Mouse (Mus musculus) cortical plate, adult 2 months (tissue): ENCODE data around the gene Med13l. TPM values are rescaled to one million over a fixed set of nuclear protein-coding genes. Genes with fewer than 3 reads are reported as not detected.

ENCODE experiments used
- H3K27ac ChIP-seq: fragments of 200-500 bp; 2 replicates; pipeline ENCODE4 v1.5.1; 2012; ENCODE audit warnings: low read length, control low read depth, inconsistent platforms; ENCODE audit not compliant: insufficient read depth
- H3K4me1 ChIP-seq: fragments of 200-500 bp; 2 replicates; pipeline ENCODE4 v1.6.1; 2011; ENCODE audit warnings: low read length; ENCODE audit not compliant: control insufficient read depth, insufficient read depth
- H3K4me3 ChIP-seq: fragments of 200-500 bp; 2 replicates; pipeline ENCODE4 v1.5.1; 2011; ENCODE audit warnings: mild to moderate bottlenecking, low read length, control low read depth; ENCODE audit not compliant: insufficient read depth
- CTCF ChIP-seq: fragments of 200-500 bp; IDR thresholded peaks from 2 replicates; pipeline ENCODE4 v1.5.1; 2011; ENCODE audit warnings: mild to moderate bottlenecking, control low read depth, low read length; ENCODE audit not compliant: insufficient read depth; ENCODE audit errors: extremely low read depth
- POLR2A ChIP-seq: fragments of 200-500 bp; IDR thresholded peaks from 2 replicates; pipeline ENCODE4 v1.6.1; 2011; ENCODE audit warnings: mild to moderate bottlenecking, low read length, control low read depth; ENCODE audit not compliant: insufficient read depth; ENCODE audit errors: extremely low read depth
- polyA plus RNA-seq: library from polyadenylated mRNA; depleted of rRNA; stranded (reverse); fragments of >200 nt; gene quantifications from 2 replicates; pipeline ENCODE4 v1.2.3, GENCODE M21; 2012

The Med13l gene
- polyA plus RNA-seq, 1 experiment = 29.9 TPM

GRCm38 (mm10) chr5:118588381-118588925, 28.0 kb downstream of the Med13l start:
- no peak overlapping the region for H3K27ac ChIP-seq
- TF ChIP-seq POLR2A (no peak), CTCF (no peak)
- H3K4me3 ChIP-seq = no peak overlapping the region
- H3K4me1 ChIP-seq = peaks cover 19% of the 10 kb centered on the region

DNA sequence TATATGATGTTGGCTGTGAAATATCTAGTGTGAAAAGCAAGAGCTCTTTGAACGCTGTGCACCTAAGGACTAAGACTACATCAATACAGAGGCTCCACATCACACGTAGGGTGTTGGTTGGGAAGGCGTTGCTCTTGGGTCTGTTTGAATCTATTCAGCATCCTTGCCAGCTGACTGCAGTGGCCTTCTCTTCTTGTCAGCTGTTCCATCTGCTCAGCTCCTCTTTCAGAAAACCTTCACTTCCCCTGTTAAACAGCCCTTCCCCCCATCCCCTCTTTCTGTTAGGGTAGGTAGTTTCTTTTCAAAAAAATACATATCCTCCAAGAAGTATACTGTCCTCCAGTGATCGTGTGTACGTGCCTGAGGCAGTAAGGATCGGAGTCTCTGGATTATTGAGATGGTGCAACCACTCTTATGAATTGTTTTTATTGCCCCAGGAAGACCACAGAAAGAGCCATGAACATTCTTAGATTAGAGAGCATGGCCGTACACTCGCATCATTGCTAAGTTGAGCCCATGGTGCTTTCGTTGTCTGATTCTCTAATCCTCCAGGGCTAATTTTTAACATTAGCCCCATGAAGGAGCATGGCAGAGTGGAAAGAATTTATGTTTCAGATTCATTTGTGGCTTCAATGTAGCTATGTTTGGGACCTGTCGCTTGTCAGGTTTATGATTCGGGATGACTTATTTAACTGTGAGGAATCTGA, 28.9 kb downstream of the Med13l start:
- H3K4me3 ChIP-seq = no peak overlapping the region
- peaks cover 19% of the 10 kb centered on the region for H3K4me1 ChIP-seq
- no peak overlapping the region for H3K27ac ChIP-seq
- TF ChIP-seq POLR2A = no peak
- no peak for TF ChIP-seq CTCF

- TF ChIP-seq POLR2A (no peak), CTCF (no peak)
- H3K4me1 ChIP-seq = peaks cover 19% of the 10 kb centered on the region
These were observed 30.4 kb downstream of the Med13l start for GRCm38 (mm10) chr5:118590868-118591267.

DNA sequence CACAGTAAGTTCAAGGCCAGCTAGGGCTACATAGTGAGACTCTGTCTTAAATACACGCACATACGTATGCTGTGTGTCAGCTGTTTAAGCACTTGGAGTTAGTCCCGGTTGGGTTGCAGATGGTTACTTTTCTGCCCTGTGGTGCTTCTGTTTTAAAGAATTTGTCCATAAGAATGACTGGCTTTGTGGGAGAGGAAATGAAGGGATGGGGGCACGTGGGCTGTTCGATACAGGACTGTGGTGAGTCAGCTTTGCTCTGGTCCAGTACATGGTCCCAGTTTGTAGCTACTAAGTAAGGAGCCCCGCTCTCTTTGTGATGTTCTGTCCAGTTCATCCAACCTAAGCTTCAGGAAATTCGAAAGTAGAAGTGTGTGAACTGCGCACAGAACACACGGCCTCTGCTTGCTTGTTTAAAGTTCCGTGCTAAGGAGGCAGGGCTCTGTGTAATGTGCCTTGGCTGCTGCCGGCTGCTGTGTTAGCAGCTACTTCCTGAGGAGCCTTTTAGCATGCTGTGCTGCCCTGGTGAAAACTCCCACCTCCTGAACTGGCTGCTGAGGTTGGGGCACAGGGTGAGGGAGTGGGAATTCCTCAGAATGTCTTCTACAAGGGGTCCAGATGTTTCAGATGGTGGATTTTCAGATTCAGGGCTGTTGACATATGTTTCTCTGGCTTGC, 31.5 kb downstream of the Med13l start:
- TF ChIP-seq CTCF (no peak), POLR2A (no peak)
- Histone ChIP-seq H3K4me1 (peaks cover 19% of the 10 kb centered on the region), H3K27ac (no peak overlapping the region), H3K4me3 (no peak overlapping the region)

More at GRCm38 (mm10) chr5:118590868-118591267, 30.4 kb downstream of the Med13l start:
- Histone ChIP-seq H3K4me3 (no peak overlapping the region), H3K27ac (no peak overlapping the region)

DNA sequence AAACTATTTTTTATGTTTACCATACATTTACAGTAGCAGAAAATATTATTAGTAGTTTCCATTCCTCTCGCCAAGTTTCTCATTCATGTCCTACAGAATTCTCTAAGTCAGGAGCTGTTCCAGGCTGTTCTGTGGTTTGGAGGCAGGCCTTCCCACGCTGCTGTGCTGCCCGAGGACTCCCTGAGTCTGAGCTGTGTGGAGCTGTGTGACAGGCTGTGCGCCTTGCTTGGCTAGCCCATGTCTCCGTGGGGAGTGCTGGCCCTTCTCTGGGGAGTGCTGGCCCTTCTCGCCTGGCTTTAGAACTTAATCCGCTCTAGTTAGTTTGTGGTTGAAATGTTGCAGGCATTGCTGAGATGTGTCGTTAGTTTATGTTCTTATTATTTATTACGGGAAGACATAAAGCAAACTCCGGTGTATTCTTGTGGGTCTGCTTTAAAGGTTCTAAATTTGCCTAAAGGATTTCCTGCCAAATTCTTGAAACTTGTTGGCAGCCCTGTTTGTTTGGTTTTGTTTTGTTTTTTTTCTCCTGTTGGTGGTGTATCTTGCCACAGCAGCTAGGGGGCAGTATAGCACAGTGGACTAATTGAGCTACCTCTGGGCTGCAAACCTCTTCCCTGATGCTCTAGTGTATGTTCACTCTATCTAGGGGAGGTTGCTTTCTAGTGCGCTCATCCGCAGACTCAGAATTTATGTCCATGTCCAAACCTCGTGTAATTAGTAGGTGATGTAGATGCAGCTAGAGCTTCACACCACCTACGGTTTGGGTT, 34.2 kb downstream of the Med13l start:
- Histone ChIP-seq H3K4me1 (peaks cover 14% of the 10 kb centered on the region), H3K27ac (no peak overlapping the region), H3K4me3 (no peak overlapping the region)
- peak; percentile 87 for TF ChIP-seq CTCF
- TF ChIP-seq POLR2A = no peak

- no peak for TF ChIP-seq POLR2A
- TF ChIP-seq CTCF = no peak
- no peak overlapping the region for H3K27ac ChIP-seq
- peaks cover 20% of the 10 kb centered on the region for H3K4me1 ChIP-seq
- H3K4me3 ChIP-seq = no peak overlapping the region
These were observed 35.4 kb downstream of the Med13l start for GRCm38 (mm10) chr5:118595901-118596300.

DNA sequence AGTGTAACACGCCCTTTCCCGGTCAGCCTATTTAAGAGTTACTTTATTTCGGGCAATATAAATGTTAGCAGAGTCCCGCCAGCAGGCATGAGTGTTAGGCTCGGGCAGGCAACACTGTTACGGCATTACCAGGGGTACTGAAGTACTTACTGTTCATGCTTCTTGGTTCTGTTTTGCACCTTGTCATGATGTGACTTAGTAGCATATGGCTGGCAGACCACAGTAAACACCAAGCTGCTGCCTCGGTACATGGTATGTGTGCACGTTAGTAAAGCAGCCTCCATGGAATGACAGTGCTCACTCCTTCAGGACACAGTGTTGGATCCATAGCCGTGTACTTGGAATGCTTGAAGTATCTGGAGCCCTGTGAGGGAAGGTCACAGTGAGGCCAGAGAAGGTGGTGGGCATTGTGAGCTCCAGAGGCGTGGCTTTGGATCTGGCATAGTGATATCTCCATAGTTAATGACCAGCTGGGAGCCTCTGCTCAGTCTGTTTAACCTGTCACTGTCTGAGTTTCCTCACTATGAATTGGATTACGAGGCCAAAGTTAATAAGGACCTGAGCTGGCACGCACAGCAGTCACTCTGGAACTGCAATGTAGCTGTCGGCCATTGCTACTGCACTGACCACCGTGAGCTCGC, 36.1 kb downstream of the Med13l start:
- Histone ChIP-seq H3K4me1 (peaks cover 15% of the 10 kb centered on the region), H3K27ac (no peak overlapping the region), H3K4me3 (no peak overlapping the region)
- no peak for TF ChIP-seq CTCF
- no peak for TF ChIP-seq POLR2A

DNA sequence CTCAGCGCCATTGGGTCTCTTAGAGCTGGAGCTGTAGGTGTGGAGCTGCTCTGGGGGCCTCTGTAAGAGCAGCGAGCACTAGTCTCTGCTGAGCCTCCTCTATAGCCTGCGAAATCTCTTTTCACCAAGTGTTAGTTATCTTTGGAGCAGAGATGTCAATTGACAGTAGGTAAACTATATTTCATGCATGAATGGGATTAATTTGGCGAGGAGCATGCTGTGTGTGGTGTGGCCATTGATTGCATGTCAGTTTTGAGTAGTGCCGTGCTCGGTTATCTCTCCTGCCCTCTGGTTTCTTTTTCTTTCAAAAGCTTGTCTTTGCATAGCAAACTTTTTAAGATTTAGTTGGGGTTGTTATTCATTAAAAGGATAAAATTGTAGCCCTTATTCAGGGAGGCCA, 38.1 kb downstream of the Med13l start:
- TF ChIP-seq CTCF (no peak), POLR2A (no peak)
- no peak overlapping the region for H3K4me3 ChIP-seq
- H3K27ac ChIP-seq = no peak overlapping the region
- H3K4me1 ChIP-seq = peaks cover 14% of the 10 kb centered on the region

DNA sequence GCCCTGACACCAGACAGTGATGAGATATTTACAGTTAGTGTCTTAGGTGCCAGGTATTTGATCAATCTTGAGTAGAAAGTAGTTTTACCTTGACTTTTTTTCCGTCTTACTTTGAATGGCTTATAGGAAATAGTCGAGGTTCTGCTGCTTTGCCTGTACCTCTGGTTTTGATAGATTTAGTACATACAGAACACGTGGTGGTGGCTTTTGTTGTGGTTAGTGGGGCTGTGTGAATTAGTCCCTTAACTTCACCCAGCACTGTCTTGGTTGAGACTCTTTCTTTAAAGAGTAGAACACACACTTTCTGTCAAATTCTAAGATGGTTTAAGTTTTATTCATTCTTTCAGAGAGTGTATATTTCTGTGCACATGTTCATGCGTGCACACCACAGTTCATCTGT, 41.0 kb downstream of the Med13l start:
- Histone ChIP-seq H3K4me1 (peaks cover 19% of the 10 kb centered on the region), H3K4me3 (no peak overlapping the region), H3K27ac (no peak overlapping the region)
- no peak for TF ChIP-seq CTCF
- TF ChIP-seq POLR2A = no peak
